Mouse (Mus musculus) frontal cortex, postnatal 25 days (tissue): ENCODE results near the gene Kank1.

Source experiments
- DNase-seq, 2 experiments: peaks; one replicate each; pipeline ENCODE4 v3.0.0; 2022; ENCODE audit warnings: low spot score in 2 of 2

The Kank1 gene

DNA sequence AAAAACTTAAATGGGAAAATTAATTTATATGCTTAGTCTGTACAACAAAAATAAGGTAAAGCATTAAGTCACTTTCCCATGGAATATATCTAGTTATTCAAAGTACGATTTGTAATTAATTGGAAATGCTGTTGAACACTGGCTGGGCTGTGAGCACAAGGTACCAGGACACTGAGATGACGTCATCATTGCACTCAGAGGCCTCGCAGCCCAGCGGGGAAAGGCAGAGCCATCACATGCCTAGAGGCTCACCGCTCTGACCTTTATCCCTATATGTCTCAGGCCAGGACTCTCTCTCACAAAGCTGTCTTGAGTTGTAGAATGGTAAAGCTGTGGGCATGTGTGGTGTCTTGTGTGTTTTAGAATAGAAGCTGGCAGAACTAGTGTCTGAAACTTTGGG is 128.9 kb downstream of the Kank1 start:
- DNase-seq = no peak

DNA sequence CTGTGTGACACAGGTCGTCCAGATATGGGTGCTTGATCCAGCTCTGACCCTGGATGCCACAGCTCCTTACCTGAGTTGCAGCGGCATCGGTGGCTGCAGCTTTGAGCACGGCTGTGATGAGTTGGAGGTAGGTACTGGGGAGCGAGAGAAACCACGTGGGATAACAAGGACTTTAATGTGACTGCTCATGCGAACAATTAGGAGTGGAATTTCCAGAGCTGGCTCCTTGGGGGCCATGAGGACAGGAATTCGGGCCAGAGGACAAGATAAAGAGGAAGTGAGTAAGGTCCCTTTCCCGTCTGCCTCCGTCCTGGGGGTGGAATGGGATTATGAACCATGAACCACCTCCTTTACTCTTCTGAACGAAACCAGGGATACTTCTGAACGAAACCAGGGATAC is 129.8 kb downstream of the Kank1 start:
- no peak for DNase-seq

DNA sequence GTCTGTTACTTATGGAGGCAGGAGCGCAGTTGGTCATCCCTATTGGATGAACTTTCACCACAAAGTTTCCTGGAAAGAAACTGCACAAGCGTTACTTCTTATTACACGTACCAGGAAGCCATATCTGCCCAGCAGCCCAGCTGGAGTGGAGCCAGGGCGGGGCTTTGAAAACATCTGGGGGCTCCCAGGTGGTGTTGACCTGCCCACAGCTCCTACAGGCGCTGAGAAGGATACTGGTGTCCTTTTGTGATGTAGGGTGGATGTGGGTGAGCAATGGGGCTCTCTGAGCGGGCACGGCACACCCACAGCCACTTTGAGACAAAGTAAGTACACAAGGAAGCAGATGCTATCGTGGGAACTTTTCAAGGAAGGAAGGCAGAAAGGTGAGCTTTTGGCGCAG is 133.7 kb downstream of the Kank1 start:
- no peak for DNase-seq

DNA sequence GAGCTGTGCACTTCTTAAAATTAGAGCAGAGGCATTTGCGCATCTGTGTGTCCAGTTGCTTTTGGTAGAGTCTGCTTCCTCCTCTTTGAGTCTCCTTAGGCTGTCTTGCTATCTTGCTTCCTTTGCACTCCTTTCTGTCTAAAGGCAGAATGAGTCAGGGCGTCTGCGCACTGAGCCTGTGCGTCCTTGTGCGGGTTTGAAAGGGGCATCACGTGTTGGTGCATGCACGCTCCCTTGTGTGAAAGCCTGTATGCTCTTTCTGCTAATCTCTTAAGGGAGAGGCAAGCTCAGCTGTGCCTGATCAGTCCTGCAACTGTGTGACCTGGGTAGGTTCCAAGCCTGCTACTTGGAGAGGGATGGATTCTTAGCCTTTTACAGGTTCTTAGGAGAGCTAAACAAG is 136.0 kb downstream of the Kank1 start:
- no peak for DNase-seq

DNA sequence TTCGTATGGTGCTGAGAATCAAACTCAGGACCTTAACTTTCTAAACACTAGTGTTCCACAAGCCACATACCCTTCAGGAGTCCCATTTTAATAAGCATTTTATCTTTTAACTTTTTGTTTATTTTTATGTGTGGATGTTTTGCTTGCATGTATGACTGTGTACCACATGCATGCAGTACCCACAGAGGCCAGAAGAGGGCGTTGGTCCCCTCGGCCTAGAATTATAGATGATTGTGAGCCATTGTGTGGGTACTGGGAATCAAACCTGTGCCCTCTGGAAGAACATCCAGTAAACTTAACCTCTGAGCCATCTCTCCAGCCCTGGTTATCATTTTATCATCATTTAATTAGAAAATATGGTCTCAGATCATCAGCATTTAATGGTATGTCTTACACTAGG is 136.8 kb downstream of the Kank1 start:
- DNase-seq = no peak

DNA sequence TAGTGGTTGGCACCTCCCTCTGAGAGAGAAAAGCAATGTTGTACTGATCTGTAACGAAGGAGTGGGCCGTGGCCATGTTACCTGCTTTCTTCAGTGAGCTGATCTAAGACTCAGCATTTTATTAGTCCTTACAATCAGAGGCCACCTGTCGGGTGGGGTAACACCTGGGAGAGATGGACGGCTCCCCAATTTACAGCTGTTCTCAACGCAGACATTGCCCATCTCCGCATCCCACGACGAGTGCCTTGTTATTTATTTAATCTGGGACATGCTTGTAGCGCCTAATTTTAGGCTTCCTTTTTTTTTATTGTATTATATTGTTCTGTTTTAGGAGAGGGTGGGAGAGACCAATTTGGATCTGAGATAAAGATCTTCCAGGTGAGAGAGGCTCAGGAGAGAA is 137.4 kb downstream of the Kank1 start:
- no peak for DNase-seq

DNA sequence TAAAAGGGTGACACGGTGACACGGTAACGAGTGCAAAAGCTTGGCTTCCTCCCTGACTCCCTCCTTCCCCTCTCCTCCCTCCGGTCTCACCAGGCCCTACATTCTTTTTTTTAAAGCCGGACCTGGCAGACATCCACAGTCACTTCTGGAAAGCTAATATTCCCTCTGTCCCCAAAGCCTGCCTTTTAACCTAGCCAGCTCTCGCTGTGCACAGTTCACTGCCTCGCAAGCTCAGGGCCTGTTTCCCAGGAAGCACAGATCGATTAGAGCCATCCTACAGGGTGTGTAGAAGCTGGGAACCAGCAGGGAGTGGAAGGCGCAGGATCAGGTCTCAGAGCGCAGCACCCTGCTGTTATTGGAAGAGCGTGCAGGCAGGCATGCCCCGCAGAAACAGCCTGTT is 138.2 kb downstream of the Kank1 start:
- DNase-seq = no peak

DNA sequence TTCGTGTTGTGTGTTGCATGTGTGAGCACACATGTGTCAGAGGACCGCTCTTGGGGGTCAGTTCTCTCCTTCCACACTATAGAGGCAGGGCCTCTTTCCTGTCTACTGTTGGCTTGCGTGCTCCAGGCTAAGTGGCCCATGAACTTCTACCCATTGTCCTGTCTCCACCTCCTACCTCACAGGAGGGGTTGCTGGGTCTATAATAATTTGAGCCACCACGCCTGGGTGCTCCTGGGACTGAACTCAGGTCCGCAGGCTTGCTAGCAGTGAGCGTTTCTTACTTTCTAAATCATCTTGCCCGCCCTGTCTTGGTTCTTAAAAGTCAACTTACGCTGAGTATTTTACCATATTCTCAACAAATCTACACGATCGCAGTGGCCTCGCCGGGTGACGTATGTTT is 140.1 kb downstream of the Kank1 start:
- DNase-seq = no peak

DNA sequence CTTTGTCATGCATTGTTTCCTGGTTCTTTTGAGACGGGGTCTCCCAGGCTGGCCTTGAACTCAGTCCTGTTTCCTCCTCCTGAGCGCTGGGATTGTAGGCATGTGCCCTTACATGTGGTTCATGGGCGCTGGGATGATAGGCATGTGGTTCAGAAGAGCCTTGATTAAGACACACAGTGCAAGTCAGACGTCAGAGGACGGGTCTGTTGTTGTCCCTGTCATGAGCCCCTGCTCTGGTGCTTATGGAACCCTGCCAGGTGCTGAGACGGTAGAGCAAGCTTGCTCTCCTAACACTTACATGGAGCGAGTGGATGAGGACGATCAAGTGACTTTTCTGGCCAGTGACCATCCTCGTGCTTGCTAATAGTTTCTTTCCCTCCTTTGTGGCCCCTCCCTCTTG is 143.9 kb downstream of the Kank1 start:
- no peak for DNase-seq

DNA sequence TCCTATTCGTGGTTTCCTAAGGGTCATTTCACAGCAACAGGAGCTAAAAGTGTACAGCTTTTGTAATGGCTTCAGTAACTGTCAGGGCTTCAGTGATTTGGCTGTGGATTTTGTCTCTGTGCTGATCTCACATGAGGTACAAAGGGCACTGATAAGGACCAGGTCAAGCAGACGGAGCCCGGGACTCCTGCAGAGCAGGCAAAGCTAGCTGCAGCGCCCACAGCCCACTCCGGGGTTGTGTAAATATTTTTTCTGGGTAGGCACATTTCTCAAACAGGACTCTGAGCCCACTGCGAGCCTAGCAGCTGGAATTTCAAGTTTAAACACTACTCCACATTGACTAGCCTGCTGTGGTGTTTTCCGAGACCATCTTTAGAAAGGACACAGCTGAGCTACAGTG is 145.2 kb downstream of the Kank1 start:
- no peak for DNase-seq

DNA sequence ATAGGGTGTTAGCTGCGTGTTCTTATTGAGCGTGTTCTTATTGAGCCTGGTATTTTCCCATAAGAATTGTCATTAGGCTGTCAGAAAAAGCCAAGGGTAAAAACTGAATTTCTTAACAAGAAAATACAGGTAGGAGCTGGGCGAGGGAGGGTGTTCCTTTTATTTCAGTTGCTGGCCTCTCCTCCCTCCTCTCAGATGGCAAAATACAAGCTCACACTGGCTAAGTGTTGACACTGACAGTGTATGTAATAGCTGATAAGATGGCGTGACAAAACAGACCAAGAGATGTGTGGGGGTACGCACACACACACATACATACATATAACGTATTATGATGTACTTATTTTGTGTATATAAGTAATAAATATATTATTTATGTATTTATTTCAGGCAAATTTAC is 145.7 kb downstream of the Kank1 start:
- DNase-seq = no peak

DNA sequence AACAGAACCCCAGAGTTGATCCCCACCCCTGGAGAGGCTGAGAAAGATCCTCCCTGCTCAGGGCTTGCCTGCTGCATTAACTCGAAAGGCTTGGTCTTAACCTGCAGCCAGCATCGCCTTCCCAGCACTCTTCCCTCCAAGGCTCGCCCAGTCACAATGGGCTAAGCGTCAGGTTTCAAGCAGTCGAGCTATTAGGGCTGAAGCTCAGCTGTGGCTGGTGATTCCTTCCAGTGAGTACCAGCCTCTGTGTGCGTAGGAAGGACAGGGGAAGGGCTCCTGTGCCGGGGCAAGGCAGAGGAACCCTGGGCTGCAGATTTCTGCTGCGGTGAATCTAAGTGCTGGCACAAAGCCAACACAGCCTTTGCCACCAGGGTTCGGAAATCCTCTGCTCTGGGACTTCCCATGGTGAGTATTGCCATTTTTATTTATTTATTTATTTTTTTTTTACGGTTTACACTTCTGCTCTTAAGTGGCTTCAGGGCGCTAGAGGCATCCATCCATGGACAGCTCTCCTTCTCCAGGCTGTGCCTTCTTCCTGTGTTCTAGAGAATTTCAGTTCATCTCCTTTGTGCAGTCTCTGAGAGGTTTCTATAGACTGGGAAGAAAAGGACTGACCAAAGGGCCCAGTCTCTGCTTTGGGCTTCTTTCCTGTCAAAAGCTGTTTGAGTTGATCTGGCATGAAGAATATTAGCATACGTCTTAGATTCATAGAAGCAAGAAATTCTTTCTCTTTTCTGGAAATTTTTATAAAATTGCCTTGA is 146.8 kb downstream of the Kank1 start:
- DNase-seq = no peak

DNA sequence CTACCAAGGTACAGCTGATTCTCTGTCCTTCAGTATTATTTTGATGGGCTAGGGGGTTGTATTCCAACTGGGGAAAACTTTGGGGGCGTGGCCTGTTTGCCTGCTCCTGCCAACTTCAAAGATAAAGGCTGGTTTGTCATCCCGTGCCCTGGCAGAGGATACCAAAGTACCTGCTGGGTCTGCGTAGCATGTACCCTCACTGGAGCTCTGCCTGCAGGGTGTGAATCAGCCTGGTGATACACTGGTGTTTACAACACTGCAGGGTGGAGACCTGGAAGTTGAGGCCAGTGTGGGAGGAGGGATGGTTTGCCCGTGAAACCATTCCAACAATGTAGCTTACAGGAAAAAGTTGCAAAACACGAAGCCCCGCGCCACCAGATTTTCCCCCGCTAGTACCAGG is 149.2 kb downstream of the Kank1 start:
- DNase-seq = no peak

DNA sequence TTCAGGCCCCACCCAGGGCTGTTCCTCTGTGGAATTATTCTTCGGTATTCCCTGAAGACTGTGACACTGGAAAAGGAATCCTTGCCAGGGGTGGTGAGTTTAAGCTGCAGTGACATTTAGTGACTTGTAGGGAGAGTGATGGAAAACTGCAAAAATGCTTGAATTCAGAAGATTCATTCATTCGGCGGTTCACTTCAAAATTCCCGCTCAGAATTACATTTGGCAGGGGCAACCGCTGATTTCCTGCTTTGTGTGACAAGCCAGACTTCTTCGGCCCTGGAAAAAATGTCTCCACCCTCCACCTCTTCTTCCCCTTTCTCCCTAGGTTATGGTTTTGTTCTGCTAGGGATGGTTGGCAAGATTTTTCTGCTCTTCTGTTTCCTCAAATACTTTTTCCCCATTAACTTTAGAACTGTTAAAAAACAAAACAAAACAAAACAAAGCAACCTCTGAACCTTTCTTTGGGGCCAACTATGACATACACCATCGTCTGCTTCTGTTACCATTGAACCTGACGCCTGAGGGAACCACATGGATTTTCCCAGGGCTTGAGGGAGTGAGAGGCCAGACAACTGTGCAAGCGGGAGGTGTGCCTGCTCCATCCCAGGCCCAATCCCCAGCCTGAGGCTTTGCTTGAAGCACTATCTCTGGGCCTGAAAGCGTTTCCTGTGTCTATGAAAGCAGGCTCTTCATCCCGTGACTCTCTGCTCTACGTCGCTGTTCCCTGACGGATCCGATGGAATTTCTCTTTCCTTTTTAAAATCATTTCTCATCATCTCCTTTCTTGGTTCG is 150.1 kb downstream of the Kank1 start:
- DNase-seq = no peak

DNA sequence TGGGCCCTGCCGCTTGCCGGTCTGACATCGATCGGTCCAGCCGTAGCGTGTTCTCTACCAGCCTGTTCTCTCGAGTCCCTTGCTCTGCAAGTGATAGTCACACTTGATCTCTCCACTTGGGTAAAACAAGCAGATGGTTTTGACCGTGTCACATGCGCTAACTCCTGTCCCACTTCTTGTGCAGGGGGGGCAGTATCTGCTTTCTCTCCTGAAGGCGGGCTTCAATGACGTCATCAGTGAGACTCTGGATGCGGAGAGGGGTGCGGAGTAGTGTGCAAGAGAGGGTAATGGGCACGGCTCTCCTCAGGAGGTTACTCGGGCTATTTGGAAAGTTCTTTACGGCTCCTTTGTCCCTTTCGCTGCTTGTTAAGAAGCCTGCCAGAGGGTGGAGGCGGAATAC is 151.1 kb downstream of the Kank1 start:
- no peak for DNase-seq

DNA sequence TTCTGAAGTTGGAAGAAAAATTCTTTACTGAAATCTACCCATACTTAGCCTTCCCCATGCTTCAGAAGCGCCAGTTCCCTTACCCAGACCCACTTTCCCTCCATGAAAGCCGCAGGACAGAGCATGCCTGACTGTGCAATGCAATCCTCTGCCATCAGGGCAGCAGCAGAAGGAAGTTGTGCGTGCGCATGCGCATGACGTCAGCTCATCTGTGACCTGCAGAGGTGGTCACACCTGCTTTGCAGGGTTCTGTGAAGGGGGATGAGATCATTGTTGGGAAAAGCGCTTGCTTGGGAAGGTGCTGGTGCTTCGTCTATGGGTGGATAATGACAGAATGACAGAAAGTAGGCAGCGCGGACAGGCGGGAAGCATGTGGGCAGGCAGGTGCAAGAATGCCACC is 155.4 kb downstream of the Kank1 start:
- DNase-seq = no peak

DNA sequence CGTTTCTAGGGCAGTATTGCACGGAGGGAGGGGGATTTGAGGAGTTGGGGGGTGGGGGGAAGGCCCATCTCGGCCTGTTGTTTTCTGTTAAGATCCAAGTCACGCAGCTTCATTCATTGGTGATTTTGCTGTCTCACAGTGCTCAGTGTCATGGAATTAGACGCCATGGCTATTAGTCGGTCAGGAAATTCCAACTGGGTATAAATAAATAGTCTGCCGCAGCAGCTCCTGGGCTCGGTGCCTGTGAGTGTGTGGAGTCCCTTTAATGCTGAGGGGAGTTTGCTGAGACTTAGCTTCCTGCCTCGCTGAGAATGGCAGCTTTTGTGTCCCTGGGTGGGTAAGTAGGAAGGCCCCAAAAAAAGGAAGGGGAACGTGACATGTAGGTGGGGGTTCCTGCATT is 158.3 kb downstream of the Kank1 start:
- no peak for DNase-seq

DNA sequence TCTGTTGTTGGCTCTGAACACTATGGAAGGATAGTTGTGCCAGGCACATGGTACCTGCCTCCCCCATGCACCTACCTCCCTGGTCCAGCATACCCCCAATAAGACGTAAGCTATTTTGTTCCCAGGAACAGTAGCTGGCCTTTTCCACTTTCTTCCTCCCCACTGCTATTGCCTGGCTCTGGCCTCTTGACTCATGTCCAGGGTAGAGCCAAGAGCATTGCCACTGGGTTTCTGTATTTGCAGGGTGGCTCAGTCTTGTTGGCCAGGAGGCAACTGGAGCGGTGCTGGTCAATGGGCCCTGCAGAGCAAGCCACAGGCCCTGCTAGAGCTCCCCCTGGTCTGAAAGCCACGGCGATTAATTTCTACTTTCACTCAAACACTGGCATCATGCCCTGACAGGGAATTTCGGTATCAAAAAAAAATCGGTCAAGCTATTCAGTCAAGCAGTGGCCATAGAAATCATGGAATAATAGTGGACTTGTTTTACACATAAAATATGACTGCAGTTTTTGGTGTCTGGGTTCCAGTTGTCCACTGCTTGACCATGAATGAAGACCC is 160.0 kb downstream of the Kank1 start:
- no peak for DNase-seq

DNA sequence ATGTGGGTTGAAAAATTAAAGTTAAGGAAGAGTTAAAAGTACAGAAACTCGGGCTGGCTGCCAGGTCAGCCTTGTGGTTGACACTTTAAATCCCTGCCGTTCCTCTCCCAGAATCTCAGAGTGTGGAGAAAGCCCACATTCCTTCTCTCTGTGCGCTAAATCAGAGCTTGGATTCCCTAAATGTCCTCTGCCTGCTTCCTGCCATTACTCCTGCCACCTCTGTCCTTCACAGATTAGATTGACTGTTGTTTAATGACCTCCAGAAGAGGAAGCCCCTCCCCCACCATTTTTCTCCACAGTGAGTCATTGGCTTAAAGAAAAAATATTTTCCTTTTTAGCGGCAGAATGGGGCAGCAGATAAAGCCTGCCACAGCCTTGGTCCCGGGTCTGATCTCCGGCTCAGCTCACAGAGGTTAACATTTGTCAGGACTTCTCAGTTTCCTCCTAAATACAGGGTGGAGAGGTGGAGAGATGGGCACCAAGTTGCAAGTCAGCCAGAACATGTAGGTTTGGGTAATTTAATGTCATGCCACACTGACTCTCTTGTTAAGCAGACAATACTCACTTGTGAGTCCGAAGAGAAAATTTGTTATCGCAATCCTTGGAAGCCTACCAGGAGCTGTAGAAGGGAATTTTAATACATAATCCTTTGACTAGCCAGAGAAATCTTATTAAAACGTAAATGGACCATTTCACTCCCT is 162.9 kb downstream of the Kank1 start:
- DNase-seq = no peak

DNA sequence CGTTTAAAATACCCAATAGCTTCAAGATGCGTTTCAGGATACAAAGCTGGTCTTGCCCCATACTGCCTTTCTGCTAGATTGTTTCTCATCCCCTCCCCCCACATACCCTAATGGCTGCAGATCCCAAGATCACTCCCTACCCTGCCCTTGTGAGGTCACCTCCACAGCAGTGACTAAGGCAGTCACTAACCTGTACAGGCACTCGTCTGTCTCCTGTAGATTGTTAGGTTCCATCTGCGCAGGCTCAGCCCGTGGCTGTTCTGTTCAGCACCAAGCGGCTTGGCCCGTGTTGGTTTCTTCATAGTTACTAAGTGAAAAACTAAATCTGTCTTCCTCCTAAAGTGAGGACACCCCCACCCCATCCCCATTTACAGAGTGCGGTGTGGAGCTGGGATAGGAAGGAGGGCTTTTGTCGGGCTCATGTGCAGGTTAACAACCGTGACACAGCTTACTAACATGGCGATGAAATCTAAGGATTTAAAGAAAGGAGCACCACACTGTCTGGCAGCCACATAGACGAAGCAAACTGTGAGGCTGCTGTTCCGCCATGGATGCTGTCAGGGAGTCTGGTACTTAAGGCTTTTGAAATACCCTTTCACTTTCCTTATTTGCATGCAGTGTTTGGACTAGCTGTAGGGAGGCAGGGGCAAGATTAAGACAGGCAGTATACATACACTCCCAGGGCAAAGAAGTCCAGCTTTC is 163.6 kb downstream of the Kank1 start:
- no peak for DNase-seq

DNA sequence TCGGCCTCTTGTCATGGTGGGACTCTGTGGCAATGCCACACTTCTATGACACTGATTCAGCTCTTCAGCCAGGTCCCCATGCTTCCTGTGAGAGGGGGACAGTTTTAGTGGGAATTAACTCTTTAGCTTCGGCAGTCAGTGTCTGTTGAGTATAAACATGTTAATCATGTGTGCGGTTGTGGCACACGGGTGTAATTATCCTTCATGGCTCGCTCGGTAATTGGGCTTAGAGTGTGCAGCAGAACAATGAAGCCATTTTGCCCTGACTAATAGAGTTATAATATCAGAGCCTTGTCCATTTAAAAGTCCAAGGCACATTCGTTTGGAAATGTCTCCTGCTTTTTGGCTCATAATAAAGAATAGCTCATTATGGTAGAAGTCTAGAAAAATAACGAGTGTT is 164.7 kb downstream of the Kank1 start:
- no peak for DNase-seq

DNA sequence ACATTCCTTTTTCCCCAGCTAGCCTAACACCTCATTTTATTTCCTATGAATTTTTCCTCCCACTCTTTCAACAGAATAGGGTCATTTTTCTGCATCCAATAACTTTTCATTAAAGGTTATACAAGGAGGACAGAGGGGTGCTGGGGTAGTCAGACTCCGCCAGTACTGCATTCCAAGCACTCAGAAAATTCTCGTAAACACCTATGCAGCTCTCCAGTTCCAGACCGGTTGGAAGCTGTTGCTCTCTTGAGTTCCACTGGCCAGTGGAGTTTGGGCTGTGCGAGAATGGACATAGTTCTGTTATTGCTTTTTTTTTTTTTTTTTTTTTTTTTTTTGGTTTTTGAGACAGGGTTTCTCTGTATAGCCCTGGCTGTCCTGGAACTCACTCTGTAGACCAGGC is 167.4 kb downstream of the Kank1 start:
- no peak for DNase-seq
